27 mouse cellular contexts compared by ENCODE assay signal in the genomic region with DNA sequence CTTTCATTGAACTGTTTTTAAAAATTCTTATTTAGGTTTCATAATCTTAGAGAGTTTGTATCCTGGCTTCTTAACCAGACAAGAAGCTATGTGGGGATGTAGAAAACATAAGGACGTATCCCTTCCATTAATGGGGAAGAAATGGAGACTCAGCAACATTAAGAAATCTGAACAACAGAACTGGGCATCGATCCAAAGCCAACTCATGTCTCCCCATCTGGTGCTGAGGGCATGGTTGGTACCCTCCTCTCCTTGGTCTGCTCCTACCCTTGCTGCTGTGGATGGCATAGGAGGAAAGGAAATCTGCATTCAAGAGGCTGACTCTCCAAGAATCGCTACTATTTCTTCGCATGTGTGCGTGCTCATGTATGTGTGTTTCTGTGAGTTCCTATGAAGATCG. TPM values are rescaled to one million over a fixed set of nuclear protein-coding genes. Genes with fewer than 3 reads are reported as not detected.
DNase-seq lines count a peak whose midpoint lies in the region; ATAC-seq and TF ChIP-seq lines count a peak whose summit lies in the region.
"Had no signal": no experiment of that assay in that cellular context is flagged by ENCODE, and none has a peak within 500 bp of the region (broad histone marks: within the 10 kb centered on the region; RNA-seq: fewer than 3 reads in every experiment).

No protein-coding gene starts in this region.

- H3K4me2 ChIP-seq in forebrain, embryonic 14.5 days (ENCODE audit: low read length) = no peak overlapping the region
- H3K4me2 ChIP-seq in forebrain, embryonic 15.5 days (replicated peaks) = no peak overlapping the region
- H3K4me2 ChIP-seq in hindbrain, postnatal 0 days (ENCODE audit: low read depth, low read length) = no peak overlapping the region
- no peak overlapping the region for H3K4me2 ChIP-seq in hindbrain, embryonic 13.5 days
- H3K4me2 ChIP-seq: embryonic facial prominence, embryonic 13.5 days; forebrain, embryonic 13.5 days; heart, embryonic 11.5 days; heart, embryonic 15.5 days; hindbrain, embryonic 15.5 days had no signal

- ATAC-seq in forebrain, embryonic 14.5 days = no peak
- ATAC-seq in forebrain, embryonic 15.5 days (replicated peaks) = no peak
- ATAC-seq in hindbrain, postnatal 0 days = no peak
- ATAC-seq in hindbrain, embryonic 13.5 days (ENCODE audit: low FRiP score) = no peak
- ATAC-seq: forebrain, embryonic 13.5 days had no signal

- no peaks in the 10 kb centered on the region for H3K36me3 ChIP-seq in forebrain, embryonic 14.5 days (ENCODE audit: control insufficient read depth, insufficient read depth, low read length)
- H3K36me3 ChIP-seq in forebrain, embryonic 15.5 days = no peaks in the 10 kb centered on the region
- H3K36me3 ChIP-seq in hindbrain, postnatal 0 days (ENCODE audit: insufficient read depth, low read length) = no peaks in the 10 kb centered on the region
- no peaks in the 10 kb centered on the region for H3K36me3 ChIP-seq in hindbrain, embryonic 13.5 days
- H3K36me3 ChIP-seq: embryonic facial prominence, embryonic 13.5 days; heart, embryonic 15.5 days; hindbrain, embryonic 15.5 days had no signal

- H3K27me3 ChIP-seq in forebrain, embryonic 14.5 days (replicated peaks; ENCODE audit: control insufficient read depth, insufficient read depth, low read length) = no peaks in the 10 kb centered on the region
- H3K27me3 ChIP-seq in forebrain, embryonic 15.5 days = no peaks in the 10 kb centered on the region
- H3K27me3 ChIP-seq in hindbrain, postnatal 0 days (ENCODE audit: insufficient read depth, low read length) = no peaks in the 10 kb centered on the region
- no peaks in the 10 kb centered on the region for H3K27me3 ChIP-seq in hindbrain, embryonic 13.5 days
- H3K27me3 ChIP-seq: embryonic facial prominence, embryonic 13.5 days; forebrain, embryonic 13.5 days; heart, embryonic 15.5 days; hindbrain, embryonic 15.5 days had no signal

- no peak overlapping the region for H3K4me3 ChIP-seq in forebrain, embryonic 14.5 days (ENCODE audit: low read depth, low read length)
- no peak overlapping the region for H3K4me3 ChIP-seq in forebrain, embryonic 15.5 days
- no peak overlapping the region for H3K4me3 ChIP-seq in hindbrain, postnatal 0 days (ENCODE audit: low read length)
- no peak overlapping the region for H3K4me3 ChIP-seq in hindbrain, embryonic 13.5 days
- H3K4me3 ChIP-seq: embryonic facial prominence, embryonic 13.5 days; forebrain, embryonic 13.5 days; heart, embryonic 15.5 days; hindbrain, embryonic 15.5 days had no signal

- H3K9ac ChIP-seq in forebrain, embryonic 14.5 days (ENCODE audit: low read length) = no peak overlapping the region
- H3K9ac ChIP-seq in forebrain, embryonic 15.5 days (replicated peaks) = no peak overlapping the region
- H3K9ac ChIP-seq in hindbrain, postnatal 0 days (replicated peaks; ENCODE audit: low read length) = no peak overlapping the region
- no peak overlapping the region for H3K9ac ChIP-seq in hindbrain, embryonic 13.5 days
- H3K9ac ChIP-seq: embryonic facial prominence, embryonic 13.5 days; forebrain, embryonic 13.5 days; heart, embryonic 15.5 days; hindbrain, embryonic 15.5 days had no signal

- no peaks in the 10 kb centered on the region for H3K4me1 ChIP-seq in forebrain, embryonic 14.5 days (ENCODE audit: control insufficient read depth, insufficient read depth, low read length)
- no peaks in the 10 kb centered on the region for H3K4me1 ChIP-seq in forebrain, embryonic 15.5 days
- no peaks in the 10 kb centered on the region for H3K4me1 ChIP-seq in hindbrain, postnatal 0 days (ENCODE audit: insufficient read depth, low read length)
- peaks cover 2% of the 10 kb centered on the region; the same call in 1 of the 2 replicates for H3K4me1 ChIP-seq in hindbrain, embryonic 13.5 days (replicated peaks)
- H3K4me1 ChIP-seq: embryonic facial prominence, embryonic 13.5 days; forebrain, embryonic 13.5 days; heart, embryonic 15.5 days; hindbrain, embryonic 15.5 days had no signal

- TF ChIP-seq CTCF in hindbrain, postnatal 0 days (IDR thresholded peaks at IDR 0.05; ENCODE audit: low read depth) = no peak

- WGBS in forebrain, embryonic 14.5 days = 84% methylated on average over 6 of the region's 6 CpGs
- 85% methylated on average over 6 of the region's 6 CpGs for WGBS in forebrain, embryonic 15.5 days
- WGBS in hindbrain, postnatal 0 days = 77% methylated on average over 6 of the region's 6 CpGs
- WGBS in hindbrain, embryonic 13.5 days = 90% methylated on average over 6 of the region's 6 CpGs

- no peaks in the 10 kb centered on the region for H3K9me3 ChIP-seq in forebrain, embryonic 14.5 days (replicated peaks; ENCODE audit: control insufficient read depth, low read length)
- no peaks in the 10 kb centered on the region for H3K9me3 ChIP-seq in forebrain, embryonic 15.5 days
- H3K9me3 ChIP-seq in hindbrain, postnatal 0 days (ENCODE audit: low read length) = no peaks in the 10 kb centered on the region
- H3K9me3 ChIP-seq in hindbrain, embryonic 13.5 days = no peaks in the 10 kb centered on the region
- H3K9me3 ChIP-seq: embryonic facial prominence, embryonic 13.5 days; forebrain, embryonic 13.5 days; heart, embryonic 15.5 days; hindbrain, embryonic 15.5 days had no signal

- peak; percentile 47 for DNase-seq in forebrain, embryonic 14.5 days (ENCODE audit: low spot score)
- DNase-seq in hindbrain, postnatal 0 days (ENCODE audit: low spot score) = peak; percentile 58
- DNase-seq in NIH3T3 (ENCODE audit: low read depth) = peak; percentile 65
- DNase-seq in brain, adult 2 months (ENCODE audit: low read depth, low spot score) = peak; percentile 36
- no peak for DNase-seq in frontal cortex, postnatal 10 days (ENCODE audit: low spot score in 2 of 2)
- DNase-seq in gastrocnemius, postnatal 4 days (ENCODE audit: low spot score in 2 of 2) = no peak
- DNase-seq: adrenal gland, postnatal 10 days; cerebellum, adult 18-20 months; cerebellum, postnatal 36 days; gastrocnemius, postnatal 14 days; heart, adult 18-20 months; heart, postnatal 14 days; kidney, adult 11 months; kidney, adult 9 months had no signal

- H3K27ac ChIP-seq in forebrain, embryonic 14.5 days (ENCODE audit: low read depth, low read length) = no peak overlapping the region
- no peak overlapping the region for H3K27ac ChIP-seq in forebrain, embryonic 15.5 days (replicated peaks)
- no peak overlapping the region for H3K27ac ChIP-seq in hindbrain, postnatal 0 days
- H3K27ac ChIP-seq in hindbrain, embryonic 13.5 days = no peak overlapping the region
- H3K27ac ChIP-seq: embryonic facial prominence, embryonic 13.5 days; forebrain, embryonic 13.5 days; heart, embryonic 15.5 days; hindbrain, embryonic 15.5 days had no signal

RNA-seq across cellular contexts. Expression of gene Gm11214, which starts 20.5 kb away (rescaled TPM):
- polyA plus RNA-seq in forebrain, embryonic 14.5 days (2014; fragmentation: Nextera tagmentation; extraction: Ambion mirVana) = not detected in 2 replicates
- not detected in 2 replicates for polyA plus RNA-seq in forebrain, embryonic 15.5 days (2015; fragmentation: Nextera tagmentation; extraction: Ambion mirVana)
- not detected in 2 replicates for total RNA-seq in hindbrain, postnatal 0 days (2014; rRNA removed)
- polyA plus RNA-seq in hindbrain, postnatal 0 days (2015; fragmentation: Nextera tagmentation; extraction: Ambion mirVana) = not detected in 2 replicates
- polyA plus RNA-seq in hindbrain, embryonic 13.5 days (2015; fragmentation: Nextera tagmentation; extraction: Ambion mirVana) = not detected in 2 replicates
- not detected for total RNA-seq in gastrocnemius, postnatal 4 days (2021)
- total RNA-seq: adrenal gland, postnatal 10 days; adrenal gland, postnatal 4 days; ES-E14; gastrocnemius, adult 18-20 months; gastrocnemius, postnatal 14 days; heart, adult 18-20 months; heart, postnatal 14 days; hematopoietic stem cell, adult 5-6 weeks had no signal
- polyA plus RNA-seq: embryonic facial prominence, embryonic 13.5 days; forebrain, embryonic 13.5 days; frontal cortex, adult 2 months; heart, embryonic 11.5 days; heart, embryonic 15.5 days; hindbrain, embryonic 15.5 days; intestine, embryonic 14.5 days had no signal

Comparison
In these comparisons a context has a peak if more than half of its experiments do, and no peak if none do; other contexts are left out.
1. DNase-seq: peak in forebrain, embryonic 14.5 days (single experiment), hindbrain, postnatal 0 days (single experiment), NIH3T3 (single experiment) and brain, adult 2 months (single experiment); none in frontal cortex, postnatal 10 days (0 of 2) and gastrocnemius, postnatal 4 days (0 of 2).